Mouse (Mus musculus): ENCODE data around the gene Ankle2. TPM values are rescaled to one million over a fixed set of nuclear protein-coding genes. Genes with fewer than 3 reads are reported as not detected.
A peak's percentile ranks its signal among the peaks of the same experiment; 100 is the strongest.

Gene Ankle2
- 20.9 and 23.9 TPM in 2 replicates for polyA plus RNA-seq (2015; fragmentation: Nextera tagmentation; extraction: Ambion mirVana)

- no peaks in the 10 kb centered on the region for H3K27me3 ChIP-seq (ENCODE audit: control insufficient read depth, insufficient read depth, low read depth, low read length)
- ATAC-seq (ENCODE audit: low read depth) = peak; percentile 97
- no peaks in the 10 kb centered on the region for H3K9me3 ChIP-seq (ENCODE audit: control insufficient read depth, low read length)
- peaks cover 11% of the 10 kb centered on the region for H3K36me3 ChIP-seq (ENCODE audit: control insufficient read depth, insufficient read depth, low read length)
- peak within 1 kb of the TSS; percentile 96 for H3K27ac ChIP-seq (ENCODE audit: low read length)
- H3K4me3 ChIP-seq (ENCODE audit: low read length) = peak within 1 kb of the TSS; percentile 98
- H3K9ac ChIP-seq (ENCODE audit: low read length) = peak within 1 kb of the TSS; percentile 90
- H3K4me1 ChIP-seq (replicated peaks; ENCODE audit: control insufficient read depth, insufficient read depth, low read length) = peaks cover 15% of the 10 kb centered on the region
- peak within 1 kb of the TSS; percentile 74 for H3K4me2 ChIP-seq (ENCODE audit: low read depth, low read length)
- WGBS = under 1% methylated on average over 55 of the region's 81 CpGs
Measured at GRCm38 (mm10) chr5:110230780-110231461, at the start of gene Ankle2. Gene Ankle2 (plus strand): TSS chr5:110231004.

GRCm38 (mm10) chr5:110181716-110182115, 49.1 kb upstream of the Ankle2 start:
- no peak overlapping the region for H3K4me3 ChIP-seq (ENCODE audit: low read length)
- WGBS = 85% methylated on average over 5 of the region's 5 CpGs
- no peak for ATAC-seq (ENCODE audit: low read depth)
- H3K9ac ChIP-seq (ENCODE audit: low read length) = no peak overlapping the region
- peaks cover 8% of the 10 kb centered on the region for H3K4me1 ChIP-seq (replicated peaks; ENCODE audit: control insufficient read depth, insufficient read depth, low read length)
- H3K27me3 ChIP-seq (ENCODE audit: control insufficient read depth, insufficient read depth, low read depth, low read length) = no peaks in the 10 kb centered on the region
- H3K9me3 ChIP-seq (ENCODE audit: control insufficient read depth, low read length) = no peaks in the 10 kb centered on the region
- H3K36me3 ChIP-seq (ENCODE audit: control insufficient read depth, insufficient read depth, low read length) = peaks cover 17% of the 10 kb centered on the region
- H3K27ac ChIP-seq (ENCODE audit: low read length) = no peak overlapping the region
- no peak overlapping the region for H3K4me2 ChIP-seq (ENCODE audit: low read depth, low read length)

- WGBS = 86% methylated on average over 10 of the region's 10 CpGs
- ATAC-seq (ENCODE audit: low read depth) = no peak
- H3K9ac ChIP-seq (ENCODE audit: low read length) = no peak overlapping the region
- no peak overlapping the region for H3K4me3 ChIP-seq (ENCODE audit: low read length)
- H3K4me1 ChIP-seq (replicated peaks; ENCODE audit: control insufficient read depth, insufficient read depth, low read length) = no peaks in the 10 kb centered on the region
- peaks cover 53% of the 10 kb centered on the region for H3K36me3 ChIP-seq (ENCODE audit: control insufficient read depth, insufficient read depth, low read length)
- H3K27ac ChIP-seq (ENCODE audit: low read length) = no peak overlapping the region
- H3K27me3 ChIP-seq (ENCODE audit: control insufficient read depth, insufficient read depth, low read depth, low read length) = no peaks in the 10 kb centered on the region
- no peak overlapping the region for H3K4me2 ChIP-seq (ENCODE audit: low read depth, low read length)
- no peaks in the 10 kb centered on the region for H3K9me3 ChIP-seq (ENCODE audit: control insufficient read depth, low read length)
Measured at GRCm38 (mm10) chr5:110203164-110203895, 27.5 kb upstream of the Ankle2 start.

- no peaks in the 10 kb centered on the region for H3K4me1 ChIP-seq (replicated peaks; ENCODE audit: control insufficient read depth, insufficient read depth, low read length)
- no peak overlapping the region for H3K4me3 ChIP-seq (ENCODE audit: low read length)
- H3K36me3 ChIP-seq (ENCODE audit: control insufficient read depth, insufficient read depth, low read length) = peaks cover 65% of the 10 kb centered on the region
- H3K9me3 ChIP-seq (ENCODE audit: control insufficient read depth, low read length) = no peaks in the 10 kb centered on the region
- no peaks in the 10 kb centered on the region for H3K27me3 ChIP-seq (ENCODE audit: control insufficient read depth, insufficient read depth, low read depth, low read length)
- H3K4me2 ChIP-seq (ENCODE audit: low read depth, low read length) = no peak overlapping the region
- no peak overlapping the region for H3K27ac ChIP-seq (ENCODE audit: low read length)
- 78% methylated on average over 6 of the region's 6 CpGs for WGBS
- no peak overlapping the region for H3K9ac ChIP-seq (ENCODE audit: low read length)
- ATAC-seq (ENCODE audit: low read depth) = no peak
Measured at GRCm38 (mm10) chr5:110204777-110205176, 26.0 kb upstream of the Ankle2 start.

GRCm38 (mm10) chr5:110211312-110211711, 19.5 kb upstream of the Ankle2 start:
- 90% methylated on average over 2 of the region's 2 CpGs for WGBS

GRCm38 (mm10) chr5:110216780-110217179, 14.0 kb upstream of the Ankle2 start:
- H3K9ac ChIP-seq (ENCODE audit: low read length) = no peak overlapping the region
- H3K27ac ChIP-seq (ENCODE audit: low read length) = no peak overlapping the region
- H3K4me2 ChIP-seq (ENCODE audit: low read depth, low read length) = no peak overlapping the region
- H3K9me3 ChIP-seq (ENCODE audit: control insufficient read depth, low read length) = no peaks in the 10 kb centered on the region
- 94% methylated on average over 3 of the region's 3 CpGs for WGBS
- H3K4me3 ChIP-seq (ENCODE audit: low read length) = no peak overlapping the region
- no peak for ATAC-seq (ENCODE audit: low read depth)
- peaks cover 47% of the 10 kb centered on the region for H3K36me3 ChIP-seq (ENCODE audit: control insufficient read depth, insufficient read depth, low read length)
- H3K27me3 ChIP-seq (ENCODE audit: control insufficient read depth, insufficient read depth, low read depth, low read length) = no peaks in the 10 kb centered on the region
- H3K4me1 ChIP-seq (replicated peaks; ENCODE audit: control insufficient read depth, insufficient read depth, low read length) = no peaks in the 10 kb centered on the region

More at GRCm38 (mm10) chr5:110211312-110211711, 19.5 kb upstream of the Ankle2 start:
- H3K36me3 ChIP-seq (ENCODE audit: control insufficient read depth, insufficient read depth, low read length) = peaks cover 64% of the 10 kb centered on the region
- no peak overlapping the region for H3K4me2 ChIP-seq (ENCODE audit: low read depth, low read length)
- H3K4me1 ChIP-seq (replicated peaks; ENCODE audit: control insufficient read depth, insufficient read depth, low read length) = no peaks in the 10 kb centered on the region
- no peak overlapping the region for H3K9ac ChIP-seq (ENCODE audit: low read length)
- no peak overlapping the region for H3K27ac ChIP-seq (ENCODE audit: low read length)
- no peak for ATAC-seq (ENCODE audit: low read depth)
- H3K9me3 ChIP-seq (ENCODE audit: control insufficient read depth, low read length) = no peaks in the 10 kb centered on the region
- H3K4me3 ChIP-seq (ENCODE audit: low read length) = no peak overlapping the region
- no peaks in the 10 kb centered on the region for H3K27me3 ChIP-seq (ENCODE audit: control insufficient read depth, insufficient read depth, low read depth, low read length)

- Histone ChIP-seq H3K9ac (ENCODE audit: low read length) (no peak overlapping the region), H3K27me3 (ENCODE audit: control insufficient read depth, insufficient read depth, low read depth, low read length) (no peaks in the 10 kb centered on the region), H3K27ac (ENCODE audit: low read length) (no peak overlapping the region), H3K9me3 (ENCODE audit: control insufficient read depth, low read length) (no peaks in the 10 kb centered on the region), H3K4me1 (replicated peaks; ENCODE audit: control insufficient read depth, insufficient read depth, low read length) (no peaks in the 10 kb centered on the region), H3K4me3 (ENCODE audit: low read length) (no peak overlapping the region), H3K36me3 (ENCODE audit: control insufficient read depth, insufficient read depth, low read length) (peaks cover 45% of the 10 kb centered on the region), H3K4me2 (ENCODE audit: low read depth, low read length) (no peak overlapping the region)
- WGBS = 92% methylated on average over 4 of the region's 4 CpGs
- no peak for ATAC-seq (ENCODE audit: low read depth)
Measured at GRCm38 (mm10) chr5:110220331-110220730, 10.5 kb upstream of the Ankle2 start.

- no peak overlapping the region for H3K9ac ChIP-seq (ENCODE audit: low read length)
- H3K9me3 ChIP-seq (ENCODE audit: control insufficient read depth, low read length) = no peaks in the 10 kb centered on the region
- H3K4me1 ChIP-seq (replicated peaks; ENCODE audit: control insufficient read depth, insufficient read depth, low read length) = no peaks in the 10 kb centered on the region
- ATAC-seq (ENCODE audit: low read depth) = no peak
- H3K4me2 ChIP-seq (ENCODE audit: low read depth, low read length) = no peak overlapping the region
- peaks cover 40% of the 10 kb centered on the region for H3K36me3 ChIP-seq (ENCODE audit: control insufficient read depth, insufficient read depth, low read length)
- WGBS = 85% methylated on average over 6 of the region's 6 CpGs
- no peak overlapping the region for H3K4me3 ChIP-seq (ENCODE audit: low read length)
- no peaks in the 10 kb centered on the region for H3K27me3 ChIP-seq (ENCODE audit: control insufficient read depth, insufficient read depth, low read depth, low read length)
- no peak overlapping the region for H3K27ac ChIP-seq (ENCODE audit: low read length)
Measured at GRCm38 (mm10) chr5:110222757-110223156, 8.0 kb upstream of the Ankle2 start.

- no peak overlapping the region for H3K27ac ChIP-seq (ENCODE audit: low read length)
- no peak overlapping the region for H3K4me3 ChIP-seq (ENCODE audit: low read length)
- no peak for ATAC-seq (ENCODE audit: low read depth)
- no peak overlapping the region for H3K4me2 ChIP-seq (ENCODE audit: low read depth, low read length)
- H3K27me3 ChIP-seq (ENCODE audit: control insufficient read depth, insufficient read depth, low read depth, low read length) = no peaks in the 10 kb centered on the region
- peaks cover under 1% of the 10 kb centered on the region for H3K4me1 ChIP-seq (replicated peaks; ENCODE audit: control insufficient read depth, insufficient read depth, low read length)
- H3K9me3 ChIP-seq (ENCODE audit: control insufficient read depth, low read length) = no peaks in the 10 kb centered on the region
- WGBS = 92% methylated on average over 3 of the region's 3 CpGs
- H3K36me3 ChIP-seq (ENCODE audit: control insufficient read depth, insufficient read depth, low read length) = peaks cover 36% of the 10 kb centered on the region
- H3K9ac ChIP-seq (ENCODE audit: low read length) = no peak overlapping the region
Measured at GRCm38 (mm10) chr5:110225056-110225455, 5.7 kb upstream of the Ankle2 start.
